In genomic region chr13:21750159-21751017, GRCm38 (mm10) we compare ENCODE assay signal across 8 mouse cellular contexts. TPM values are rescaled to one million over a fixed set of nuclear protein-coding genes. Genes with fewer than 3 reads are reported as not detected.
DNase-seq lines count a peak whose midpoint lies in the region; ATAC-seq and TF ChIP-seq lines count a peak whose summit lies in the region.
"Not testable (repeated sequence)": the region's sequence is repeated elsewhere in the genome, so short reads cannot be mapped to it uniquely, and the experiment has no call there.

TSS of gene Hist1h4k (minus strand) at chr13:21750505.

- H3K4me3 ChIP-seq in lung, embryonic 14.5 days (ENCODE audit: low read depth, low read length): peak within 1 kb of the TSS; percentile 57

- H3K9me3 ChIP-seq in lung, embryonic 14.5 days (ENCODE audit: low read depth, low read length): not testable (repeated sequence)

- ATAC-seq in frontal cortex, adult (ENCODE audit: low TSS enrichment): peak; percentile 89
- ATAC-seq in hematopoietic stem cell, adult 5-6 weeks (replicated peaks in 1 of 2; ENCODE audit: insufficient read depth in 1 of 2, low FRiP score in 2 of 2, low TSS enrichment in 1 of 2, low read depth in 1 of 2, poor library complexity in 2 of 2, severe bottlenecking in 2 of 2): peak; percentile 47 to 76
- peak; percentile 85 for ATAC-seq in lung, embryonic 14.5 days (ENCODE audit: insufficient read depth)
- peak; percentile 56 for ATAC-seq in neutrophil, adult 5-6 weeks (ENCODE audit: extremely low read depth, insufficient number of reproducible peaks, low FRiP score, poor library complexity, severe bottlenecking)

- H3K9ac ChIP-seq in lung, embryonic 14.5 days: peak within 1 kb of the TSS; percentile 82

- not testable (repeated sequence) for H3K36me3 ChIP-seq in lung, embryonic 14.5 days (ENCODE audit: insufficient read depth)

- H3K4me2 ChIP-seq in lung, embryonic 14.5 days: peak within 1 kb of the TSS; percentile 84

- H3K27me3 ChIP-seq in lung, embryonic 14.5 days (ENCODE audit: insufficient read depth, low read length): not testable (repeated sequence)

- TF ChIP-seq CTCF in lung, embryonic 14.5 days (IDR thresholded peaks at IDR 0.05; ENCODE audit: low read depth): not testable (repeated sequence)

- not testable (repeated sequence) for H3K4me1 ChIP-seq in lung, embryonic 14.5 days (ENCODE audit: insufficient read depth)

- WGBS in lung, embryonic 14.5 days: under 1% methylated on average over 42 of the region's 56 CpGs

- H3K27ac ChIP-seq in lung, embryonic 14.5 days (ENCODE audit: low read depth): peak within 1 kb of the TSS; percentile 98

- DNase-seq in MEL-GATA-1-ER (ENCODE audit: extremely low read depth, low read depth): peak; percentile 75
- peak; percentile 94 for DNase-seq in cerebellum, adult 8-10 months
- DNase-seq in layer of hippocampus, adult 8-10 months (ENCODE audit: low spot score in 2 of 2): peak; percentile 89 to 94
- peak; percentile 98 for DNase-seq in lung, embryonic 14.5 days
- DNase-seq in thymus, adult 18-20 months: peak; percentile 88 to 94

RNA-seq across cellular contexts. Expression of gene Hist1h4k, which starts in this region (rescaled TPM):
- total RNA-seq in hematopoietic stem cell, adult 5-6 weeks (2017): 1,343 and 1,971 TPM in 2 replicates
- 100 to 1,000 TPM; 228 to 277 (median 247) TPM for total RNA-seq in layer of hippocampus, adult 8-10 months (2022)
- polyA plus RNA-seq in lung, embryonic 14.5 days (2014; fragmentation: Nextera tagmentation; extraction: Ambion mirVana): 6.4 and 8.8 TPM in 2 replicates
- 63.4 and 72.4 TPM in 2 replicates for total RNA-seq in neutrophil, adult 5-6 weeks (2017)

Comparison
In these comparisons a context has a peak if more than half of its experiments do, and no peak if none do; other contexts are left out.
1. Peak in every context shown above with its lines: DNase-seq, ATAC-seq, H3K4me3 ChIP-seq and H3K27ac ChIP-seq.